Mouse (Mus musculus): ENCODE results near the gene Parm1. TPM values are rescaled to one million over a fixed set of nuclear protein-coding genes. Genes with fewer than 3 reads are reported as not detected.
A peak's percentile ranks its signal among the peaks of the same experiment; 100 is the strongest.

Parm1 gene
- 8.9 and 9.4 TPM in 2 replicates for polyA plus RNA-seq (2015; fragmentation: Nextera tagmentation; extraction: Ambion mirVana)

GRCm38 (mm10) chr5:91517480-91518301 is at the start of gene Parm1:
Gene Parm1 (plus strand): TSS chr5:91517615.
- Histone ChIP-seq H3K9me3 (ENCODE audit: control insufficient read depth, low read length) (no peaks in the 10 kb centered on the region), H3K4me1 (replicated peaks; ENCODE audit: control insufficient read depth, insufficient read depth, low read length) (peaks cover 14% of the 10 kb centered on the region), H3K9ac (ENCODE audit: low read length) (peak within 1 kb of the TSS; percentile 50), H3K27ac (ENCODE audit: low read length) (no peak within 1 kb of the TSS), H3K27me3 (ENCODE audit: control insufficient read depth, insufficient read depth, low read depth, low read length) (peaks cover 9% of the 10 kb centered on the region), H3K4me3 (ENCODE audit: low read length) (peak within 1 kb of the TSS; percentile 39), H3K36me3 (ENCODE audit: control insufficient read depth, insufficient read depth, low read length) (no peaks in the 10 kb centered on the region), H3K4me2 (ENCODE audit: low read depth, low read length) (peak within 1 kb of the TSS; percentile 56)
- ATAC-seq (ENCODE audit: low read depth): peak; percentile 99
- WGBS: under 1% methylated on average over 48 of the region's 48 CpGs

- Histone ChIP-seq H3K9me3 (ENCODE audit: control insufficient read depth, low read length) (no peaks in the 10 kb centered on the region), H3K27me3 (ENCODE audit: control insufficient read depth, insufficient read depth, low read depth, low read length) (no peaks in the 10 kb centered on the region), H3K4me3 (ENCODE audit: low read length) (no peak overlapping the region), H3K4me1 (replicated peaks; ENCODE audit: control insufficient read depth, insufficient read depth, low read length) (no peaks in the 10 kb centered on the region), H3K4me2 (ENCODE audit: low read depth, low read length) (no peak overlapping the region), H3K9ac (ENCODE audit: low read length) (no peak overlapping the region), H3K27ac (ENCODE audit: low read length) (no peak overlapping the region), H3K36me3 (ENCODE audit: control insufficient read depth, insufficient read depth, low read length) (no peaks in the 10 kb centered on the region)
- ATAC-seq (ENCODE audit: low read depth): no peak
- 88% methylated on average over 7 of the region's 7 CpGs for WGBS
Measured at GRCm38 (mm10) chr5:91475241-91475640, 42.2 kb upstream of the Parm1 start.

GRCm38 (mm10) chr5:91476863-91477262 is 40.6 kb upstream of the Parm1 start:
- Histone ChIP-seq H3K27me3 (ENCODE audit: control insufficient read depth, insufficient read depth, low read depth, low read length) (no peaks in the 10 kb centered on the region), H3K4me3 (ENCODE audit: low read length) (no peak overlapping the region), H3K36me3 (ENCODE audit: control insufficient read depth, insufficient read depth, low read length) (no peaks in the 10 kb centered on the region), H3K9ac (ENCODE audit: low read length) (no peak overlapping the region), H3K4me1 (replicated peaks; ENCODE audit: control insufficient read depth, insufficient read depth, low read length) (no peaks in the 10 kb centered on the region), H3K27ac (ENCODE audit: low read length) (no peak overlapping the region), H3K4me2 (ENCODE audit: low read depth, low read length) (no peak overlapping the region), H3K9me3 (ENCODE audit: control insufficient read depth, low read length) (no peaks in the 10 kb centered on the region)
- WGBS: 80% methylated on average over 7 of the region's 7 CpGs
- ATAC-seq (ENCODE audit: low read depth): no peak

- H3K9me3 ChIP-seq (ENCODE audit: control insufficient read depth, low read length): no peaks in the 10 kb centered on the region
- no peak overlapping the region for H3K27ac ChIP-seq (ENCODE audit: low read length)
- no peak overlapping the region for H3K9ac ChIP-seq (ENCODE audit: low read length)
- no peak overlapping the region for H3K4me2 ChIP-seq (ENCODE audit: low read depth, low read length)
- H3K4me1 ChIP-seq (replicated peaks; ENCODE audit: control insufficient read depth, insufficient read depth, low read length): no peaks in the 10 kb centered on the region
- no peak for ATAC-seq (ENCODE audit: low read depth)
- 84% methylated on average over 4 of the region's 4 CpGs for WGBS
- no peaks in the 10 kb centered on the region for H3K27me3 ChIP-seq (ENCODE audit: control insufficient read depth, insufficient read depth, low read depth, low read length)
- H3K4me3 ChIP-seq (ENCODE audit: low read length): no peak overlapping the region
- no peaks in the 10 kb centered on the region for H3K36me3 ChIP-seq (ENCODE audit: control insufficient read depth, insufficient read depth, low read length)
Measured at GRCm38 (mm10) chr5:91478673-91479072, 38.7 kb upstream of the Parm1 start.

- Histone ChIP-seq H3K4me2 (ENCODE audit: low read depth, low read length) (no peak overlapping the region), H3K4me3 (ENCODE audit: low read length) (no peak overlapping the region), H3K9ac (ENCODE audit: low read length) (no peak overlapping the region), H3K27me3 (ENCODE audit: control insufficient read depth, insufficient read depth, low read depth, low read length) (no peaks in the 10 kb centered on the region), H3K4me1 (replicated peaks; ENCODE audit: control insufficient read depth, insufficient read depth, low read length) (no peaks in the 10 kb centered on the region), H3K9me3 (ENCODE audit: control insufficient read depth, low read length) (no peaks in the 10 kb centered on the region), H3K36me3 (ENCODE audit: control insufficient read depth, insufficient read depth, low read length) (no peaks in the 10 kb centered on the region), H3K27ac (ENCODE audit: low read length) (no peak overlapping the region)
- 61% methylated on average over 1 of the region's 1 CpGs for WGBS
- ATAC-seq (ENCODE audit: low read depth): no peak
Measured at GRCm38 (mm10) chr5:91480129-91480528, 37.3 kb upstream of the Parm1 start.

GRCm38 (mm10) chr5:91484324-91484723 is 33.1 kb upstream of the Parm1 start:
- H3K9ac ChIP-seq (ENCODE audit: low read length): no peak overlapping the region
- H3K27ac ChIP-seq (ENCODE audit: low read length): no peak overlapping the region
- no peak overlapping the region for H3K4me2 ChIP-seq (ENCODE audit: low read depth, low read length)
- no peaks in the 10 kb centered on the region for H3K36me3 ChIP-seq (ENCODE audit: control insufficient read depth, insufficient read depth, low read length)
- no peaks in the 10 kb centered on the region for H3K27me3 ChIP-seq (ENCODE audit: control insufficient read depth, insufficient read depth, low read depth, low read length)
- WGBS: 80% methylated on average over 1 of the region's 1 CpGs
- no peaks in the 10 kb centered on the region for H3K4me1 ChIP-seq (replicated peaks; ENCODE audit: control insufficient read depth, insufficient read depth, low read length)
- no peak overlapping the region for H3K4me3 ChIP-seq (ENCODE audit: low read length)
- no peaks in the 10 kb centered on the region for H3K9me3 ChIP-seq (ENCODE audit: control insufficient read depth, low read length)
- no peak for ATAC-seq (ENCODE audit: low read depth)

GRCm38 (mm10) chr5:91494456-91494855 is 23.0 kb upstream of the Parm1 start:
- Histone ChIP-seq H3K4me1 (replicated peaks; ENCODE audit: control insufficient read depth, insufficient read depth, low read length) (no peaks in the 10 kb centered on the region), H3K27me3 (ENCODE audit: control insufficient read depth, insufficient read depth, low read depth, low read length) (no peaks in the 10 kb centered on the region), H3K4me2 (ENCODE audit: low read depth, low read length) (no peak overlapping the region), H3K9ac (ENCODE audit: low read length) (no peak overlapping the region), H3K9me3 (ENCODE audit: control insufficient read depth, low read length) (no peaks in the 10 kb centered on the region), H3K4me3 (ENCODE audit: low read length) (no peak overlapping the region), H3K36me3 (ENCODE audit: control insufficient read depth, insufficient read depth, low read length) (no peaks in the 10 kb centered on the region), H3K27ac (ENCODE audit: low read length) (no peak overlapping the region)
- WGBS: 33% methylated on average over 5 of the region's 5 CpGs
- ATAC-seq (ENCODE audit: low read depth): no peak

GRCm38 (mm10) chr5:91501361-91501760 is 16.1 kb upstream of the Parm1 start:
- Histone ChIP-seq H3K27ac (ENCODE audit: low read length) (no peak overlapping the region), H3K9me3 (ENCODE audit: control insufficient read depth, low read length) (no peaks in the 10 kb centered on the region; the same call in 1 of the 2 replicates), H3K4me3 (ENCODE audit: low read length) (no peak overlapping the region), H3K4me2 (ENCODE audit: low read depth, low read length) (no peak overlapping the region), H3K36me3 (ENCODE audit: control insufficient read depth, insufficient read depth, low read length) (no peaks in the 10 kb centered on the region), H3K4me1 (replicated peaks; ENCODE audit: control insufficient read depth, insufficient read depth, low read length) (no peaks in the 10 kb centered on the region), H3K9ac (ENCODE audit: low read length) (no peak overlapping the region), H3K27me3 (ENCODE audit: control insufficient read depth, insufficient read depth, low read depth, low read length) (no peaks in the 10 kb centered on the region)
- no peak for ATAC-seq (ENCODE audit: low read depth)
- WGBS: 47% methylated on average over 1 of the region's 1 CpGs

- no peak overlapping the region for H3K9ac ChIP-seq (ENCODE audit: low read length)
- peaks cover 3% of the 10 kb centered on the region; the same call in 1 of the 2 replicates for H3K9me3 ChIP-seq (ENCODE audit: control insufficient read depth, low read length)
- 88% methylated on average over 2 of the region's 2 CpGs for WGBS
- H3K27ac ChIP-seq (ENCODE audit: low read length): no peak overlapping the region
- ATAC-seq (ENCODE audit: low read depth): no peak
- no peak overlapping the region for H3K4me2 ChIP-seq (ENCODE audit: low read depth, low read length)
- H3K36me3 ChIP-seq (ENCODE audit: control insufficient read depth, insufficient read depth, low read length): no peaks in the 10 kb centered on the region
- no peaks in the 10 kb centered on the region for H3K27me3 ChIP-seq (ENCODE audit: control insufficient read depth, insufficient read depth, low read depth, low read length)
- H3K4me1 ChIP-seq (replicated peaks; ENCODE audit: control insufficient read depth, insufficient read depth, low read length): no peaks in the 10 kb centered on the region
- H3K4me3 ChIP-seq (ENCODE audit: low read length): no peak overlapping the region
Measured at GRCm38 (mm10) chr5:91502366-91502765, 15.0 kb upstream of the Parm1 start.
